Mouse (Mus musculus): ENCODE measurements around the gene Pglyrp1.

DNA sequence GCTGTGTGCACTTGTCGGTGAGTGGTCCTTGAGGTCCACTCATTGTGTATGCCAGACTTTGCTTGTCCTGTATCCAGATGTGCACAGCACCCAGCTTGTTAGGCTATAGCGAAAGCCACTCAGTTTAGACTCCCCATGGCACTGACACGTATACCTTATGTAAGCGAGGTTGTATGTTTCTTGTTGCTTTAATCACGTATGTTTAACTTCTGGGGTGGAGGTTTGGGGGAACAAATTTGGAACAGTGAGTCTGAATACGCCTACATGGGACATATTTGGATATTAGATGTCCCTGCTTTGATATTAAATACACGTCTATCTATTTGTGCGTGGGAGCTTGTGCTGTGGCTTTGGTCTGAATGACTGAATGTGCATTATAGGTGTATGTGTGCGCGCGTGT, 52.1 kb downstream of the Pglyrp1 start:
- TF ChIP-seq POLR2A (IDR thresholded peaks at IDR 0.05; ENCODE audit: extremely low read depth, insufficient read depth, low read length) (no peak), CTCF (IDR thresholded peaks at IDR 0.05; ENCODE audit: low read depth, low read length) (no peak)

All from liver, adult 2 months (tissue).